Mouse (Mus musculus) cerebellum, postnatal 14 days (tissue): ENCODE data around the gene Dido1.

Experiments
- DNase-seq, 2 experiments: peaks; one replicate each; pipeline ENCODE4 v3.0.0; 2021; ENCODE audit warnings: mixed read lengths in 2 of 2

Gene Dido1

DNA sequence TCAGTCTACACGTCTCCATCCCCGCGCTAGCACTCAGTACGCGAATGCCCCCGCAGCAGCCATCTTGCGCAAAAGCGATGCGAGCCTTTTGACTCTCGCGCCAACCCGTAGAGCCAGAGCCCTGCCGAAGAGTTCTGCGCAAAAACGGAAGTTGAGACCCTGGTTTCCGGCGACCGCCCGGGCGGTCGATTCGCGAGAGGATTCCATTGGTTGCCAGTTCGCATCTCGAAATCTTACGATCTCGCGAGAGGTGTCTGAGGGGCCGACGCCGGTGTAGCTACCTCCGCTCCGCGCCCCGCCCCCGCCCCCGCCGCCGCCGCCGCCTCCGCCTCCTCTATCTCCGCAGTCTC lies at the start of gene Dido1, which contains the start of gene Gid8:
Gene Dido1, minus strand, starts transcription at position 77 of the 350 bp plus-strand sequence.
Gene Gid8, plus strand, starts transcription at position 195 of the 350 bp plus-strand sequence.
- peak; percentile 97 for DNase-seq

DNA sequence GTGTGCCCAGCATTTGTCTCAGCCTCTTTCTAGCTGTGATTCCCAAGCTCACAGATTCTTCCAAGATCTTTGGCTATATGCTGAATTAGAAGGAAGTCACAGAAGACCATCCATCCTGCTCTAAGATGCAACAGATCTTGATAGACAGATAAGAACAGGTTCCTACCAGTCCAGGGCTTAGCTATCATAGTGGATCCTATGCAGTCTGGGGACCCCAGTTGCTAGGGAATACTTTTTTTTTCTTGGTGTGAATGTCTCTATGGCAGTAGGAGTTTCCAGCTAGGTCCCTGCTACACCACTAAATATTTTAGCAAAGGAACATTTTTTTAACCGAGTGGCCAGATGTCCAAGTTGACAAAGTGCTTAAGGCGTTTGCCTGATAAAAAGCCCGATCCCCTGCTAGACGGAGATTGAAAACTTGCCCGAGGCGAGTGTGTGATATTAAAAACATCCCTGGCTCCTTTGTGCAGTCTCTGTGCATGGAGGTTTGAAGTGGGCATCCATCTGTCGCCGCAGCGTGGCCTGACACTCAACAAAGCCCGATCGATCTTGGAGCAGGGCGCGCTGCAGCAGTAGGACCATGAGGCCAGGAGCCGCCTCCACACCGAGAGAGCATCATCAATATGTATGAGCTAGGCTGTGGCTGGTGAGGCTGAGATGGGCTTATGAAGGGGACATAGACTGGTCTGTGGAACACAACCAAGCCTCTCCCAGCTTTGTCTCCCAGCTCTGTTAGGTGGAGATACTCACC lies 48.9 kb upstream of the Dido1 start:
- peak; percentile 31 to 32 for DNase-seq

DNA sequence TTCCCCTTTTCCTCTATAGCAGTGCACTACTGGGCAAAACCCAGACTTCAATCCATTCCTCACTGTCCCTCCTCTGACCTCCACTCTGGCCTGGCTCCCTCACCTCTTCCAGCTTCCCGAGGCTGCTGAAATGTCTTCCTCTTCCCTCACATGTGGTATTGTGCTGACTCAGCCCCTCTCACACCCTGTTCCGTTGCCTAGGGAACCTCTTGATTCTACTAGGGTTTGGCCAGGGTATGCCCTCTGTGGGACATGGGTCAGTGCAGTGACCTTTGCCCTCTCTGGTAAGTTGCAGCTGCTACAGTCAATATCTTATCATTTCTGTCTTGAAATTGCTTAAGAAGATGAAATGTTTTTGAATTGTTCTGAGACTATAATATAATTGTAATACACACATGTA lies 47.0 kb upstream of the Dido1 start:
- DNase-seq = no peak

- DNase-seq = no peak
Measured at GRCm38 (mm10) chr2:180755896-180756295, 46.1 kb upstream of the Dido1 start.

DNA sequence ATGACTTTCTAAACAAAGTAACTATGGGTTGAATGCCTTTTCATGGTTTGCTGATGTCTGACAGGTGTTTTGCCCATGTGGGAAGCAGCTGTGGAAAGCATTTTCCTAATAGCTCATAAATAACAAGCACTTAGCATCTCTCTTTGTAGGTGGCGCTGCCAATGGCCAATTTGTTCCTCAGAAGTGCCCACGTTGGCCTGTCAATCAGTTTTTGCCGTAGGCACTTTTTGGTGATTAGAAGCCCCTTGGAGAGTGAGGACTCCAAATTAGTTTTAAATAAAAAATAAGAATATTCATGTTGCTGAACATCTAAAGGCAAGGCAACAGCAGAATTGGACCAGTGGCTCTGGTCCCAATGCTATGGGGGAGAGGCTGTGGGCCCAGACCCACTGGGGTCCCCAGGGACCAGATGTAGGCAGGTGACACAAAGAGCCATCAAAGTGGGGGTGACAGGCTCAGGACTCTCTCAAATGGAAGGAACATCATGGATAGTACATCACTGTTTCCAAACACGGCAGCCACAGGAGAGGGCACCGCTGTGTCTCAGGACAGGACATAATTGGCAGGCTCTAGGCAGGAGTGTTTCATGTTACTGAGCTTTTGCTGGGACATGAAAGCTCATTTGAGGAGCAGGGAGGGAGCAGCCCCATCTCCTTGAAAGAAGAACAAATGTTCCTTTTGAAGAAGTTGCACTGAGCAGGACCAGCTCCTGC lies 45.3 kb upstream of the Dido1 start:
- no peak for DNase-seq

DNA sequence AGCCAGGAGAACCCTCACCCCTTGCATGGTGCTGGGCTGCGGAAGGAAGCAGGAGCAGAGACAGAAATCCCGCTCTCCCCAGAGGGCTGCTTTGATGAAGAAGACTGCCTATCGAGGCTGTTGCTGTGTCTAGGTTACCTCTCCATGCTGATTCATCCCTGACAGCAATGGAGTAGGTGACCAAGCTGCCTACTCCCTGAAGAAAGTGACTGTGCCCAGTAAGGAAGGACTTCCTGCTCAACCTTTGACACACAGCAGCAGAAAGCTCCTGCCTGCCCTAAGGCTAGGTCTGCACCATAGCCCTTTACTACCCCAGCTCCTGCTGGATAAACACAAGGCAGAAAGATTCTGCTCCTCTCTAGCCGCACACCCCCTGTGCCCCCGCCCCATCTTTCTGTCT lies 39.1 kb upstream of the Dido1 start:
- DNase-seq = no peak

- peak in 1 of 2 experiments; percentile 49 for DNase-seq
Measured at GRCm38 (mm10) chr2:180746569-180747192, 36.9 kb upstream of the Dido1 start.

DNA sequence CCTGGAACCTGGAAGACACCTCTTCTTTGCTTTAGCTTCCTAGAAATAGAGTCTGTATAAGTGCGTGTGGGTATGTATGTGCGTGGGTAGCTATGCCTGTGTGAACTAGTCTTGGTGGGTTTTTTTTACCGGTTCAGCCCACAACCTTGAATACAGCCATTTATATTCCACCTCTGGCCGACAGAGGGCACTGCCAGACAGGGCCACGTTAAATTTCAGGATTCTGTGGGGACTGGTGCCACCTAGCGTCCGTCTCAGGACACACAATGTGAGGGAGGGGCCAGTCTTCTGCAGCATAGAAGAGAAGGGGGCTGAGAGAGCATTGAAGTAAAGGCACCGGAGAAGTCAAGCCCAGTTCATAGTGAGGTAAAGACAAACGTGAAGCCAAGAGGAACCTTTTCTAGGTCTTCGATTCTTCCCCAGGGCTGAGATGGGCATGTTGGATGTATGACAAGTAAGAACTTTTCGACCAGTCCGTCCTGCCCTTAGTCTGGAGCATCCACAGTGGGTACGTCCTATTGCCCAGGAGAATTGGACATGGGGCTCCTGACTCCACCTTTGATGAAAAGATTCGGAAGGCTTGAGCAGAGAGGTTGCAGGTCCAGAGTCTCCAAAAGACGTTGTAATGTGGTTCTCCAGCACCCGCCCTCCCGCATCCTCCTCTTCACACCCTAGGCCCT lies 35.6 kb upstream of the Dido1 start:
- peak; percentile 93 to 95 for DNase-seq

GRCm38 (mm10) chr2:180743321-180743720 lies 33.5 kb upstream of the Dido1 start:
- DNase-seq = no peak

DNA sequence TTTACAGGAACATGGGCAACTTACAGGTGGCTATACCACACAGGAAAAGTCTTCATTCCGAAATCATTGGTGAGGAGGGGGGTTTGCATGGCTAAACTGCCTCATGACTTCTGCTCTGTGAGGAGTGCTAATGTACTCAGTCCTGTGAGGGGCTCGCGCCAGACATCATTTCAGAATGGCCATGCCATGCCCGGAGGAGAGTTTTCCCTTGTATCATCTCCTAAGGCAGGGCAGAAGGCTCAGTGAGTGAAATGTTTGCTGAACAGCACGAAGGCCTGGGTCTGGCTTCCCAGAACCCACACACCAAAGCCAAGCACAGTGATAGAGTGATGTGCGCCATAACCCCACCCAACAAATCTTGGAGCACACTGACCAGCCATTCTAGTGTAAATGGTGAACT lies 33.0 kb upstream of the Dido1 start:
- no peak for DNase-seq

GRCm38 (mm10) chr2:180741421-180741820 lies 31.6 kb upstream of the Dido1 start:
- DNase-seq = no peak

- no peak for DNase-seq
Measured at GRCm38 (mm10) chr2:180740349-180740748, 30.6 kb upstream of the Dido1 start.

DNA sequence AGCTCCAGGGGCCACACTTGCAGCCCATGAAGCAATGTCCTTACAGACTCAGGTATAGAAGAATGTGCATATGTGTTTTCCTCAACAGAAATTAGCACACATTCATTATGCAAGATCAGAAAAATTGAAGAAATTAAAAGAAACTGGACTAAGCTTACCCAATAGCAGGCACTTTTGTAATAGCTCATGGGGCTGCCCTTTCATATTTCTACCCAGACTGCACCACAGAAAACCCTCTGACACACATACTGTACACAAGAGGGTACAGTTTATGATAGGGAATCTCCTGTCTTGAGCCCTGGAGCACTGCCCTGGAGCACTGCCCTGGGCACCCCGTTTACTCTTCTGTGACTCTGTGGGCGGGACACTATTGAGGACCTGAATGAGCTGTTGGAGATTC lies 28.2 kb upstream of the Dido1 start:
- DNase-seq = no peak

DNA sequence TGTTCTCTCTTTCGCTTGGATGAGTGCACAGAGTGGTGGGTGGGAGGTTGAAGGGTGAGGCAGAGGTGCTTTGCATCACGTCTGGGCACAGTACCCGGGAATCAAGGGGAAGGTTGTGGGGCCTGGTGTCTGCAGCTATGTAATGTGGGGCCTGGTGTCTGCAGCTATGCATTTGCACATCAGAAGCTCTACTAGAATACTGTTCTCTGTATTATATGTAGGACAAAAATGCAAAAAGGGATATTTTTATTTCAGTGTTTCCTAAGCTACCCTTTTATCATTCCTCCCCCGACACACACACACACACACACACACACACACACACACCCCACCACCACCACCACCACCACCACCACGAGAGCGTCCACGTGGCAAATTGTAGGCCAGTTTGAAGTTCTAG lies 25.4 kb upstream of the Dido1 start:
- DNase-seq = no peak

GRCm38 (mm10) chr2:180731984-180732383 lies 22.2 kb upstream of the Dido1 start:
- DNase-seq = no peak

GRCm38 (mm10) chr2:180731036-180731435 lies 21.2 kb upstream of the Dido1 start:
- no peak for DNase-seq

GRCm38 (mm10) chr2:180727613-180728021 lies 17.8 kb upstream of the Dido1 start:
- DNase-seq = no peak

DNA sequence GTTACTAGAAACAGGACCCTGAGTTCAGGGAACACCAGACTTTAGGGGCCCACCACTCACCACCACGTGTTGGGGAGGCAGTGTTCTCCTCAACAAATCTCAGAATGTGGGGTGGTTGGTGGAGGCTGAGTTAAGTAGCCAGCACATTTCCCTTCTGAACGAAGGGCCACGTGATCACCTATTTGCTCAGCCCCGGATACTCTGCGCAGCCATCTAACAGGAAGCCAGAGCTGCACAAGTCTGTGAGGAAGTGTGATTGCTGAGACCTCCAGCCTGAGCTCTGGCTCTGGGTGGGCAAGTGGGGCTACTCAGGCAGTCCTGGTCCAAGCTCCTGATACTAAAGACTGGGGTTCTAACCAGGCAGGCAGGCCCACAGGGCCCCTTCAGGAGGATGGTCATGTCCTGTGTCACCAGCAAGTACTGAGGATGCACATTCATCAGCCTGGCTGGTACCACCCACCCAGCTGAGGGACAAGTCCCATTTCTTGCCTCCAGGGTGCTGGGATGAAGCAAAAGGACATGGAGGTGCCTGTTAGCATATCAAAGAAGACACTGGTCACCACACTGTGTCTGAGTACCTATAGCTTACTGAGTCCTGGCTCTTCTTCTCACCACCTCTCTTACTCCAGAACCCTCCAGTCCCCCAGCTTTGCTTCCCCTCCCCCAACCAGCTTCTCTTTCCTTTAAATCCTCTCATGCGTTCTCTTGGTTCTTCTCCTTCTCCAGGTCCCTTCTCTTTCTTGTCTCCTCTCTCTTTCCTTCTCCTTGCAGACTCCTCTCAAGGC lies 17.1 kb upstream of the Dido1 start:
- no peak for DNase-seq

DNA sequence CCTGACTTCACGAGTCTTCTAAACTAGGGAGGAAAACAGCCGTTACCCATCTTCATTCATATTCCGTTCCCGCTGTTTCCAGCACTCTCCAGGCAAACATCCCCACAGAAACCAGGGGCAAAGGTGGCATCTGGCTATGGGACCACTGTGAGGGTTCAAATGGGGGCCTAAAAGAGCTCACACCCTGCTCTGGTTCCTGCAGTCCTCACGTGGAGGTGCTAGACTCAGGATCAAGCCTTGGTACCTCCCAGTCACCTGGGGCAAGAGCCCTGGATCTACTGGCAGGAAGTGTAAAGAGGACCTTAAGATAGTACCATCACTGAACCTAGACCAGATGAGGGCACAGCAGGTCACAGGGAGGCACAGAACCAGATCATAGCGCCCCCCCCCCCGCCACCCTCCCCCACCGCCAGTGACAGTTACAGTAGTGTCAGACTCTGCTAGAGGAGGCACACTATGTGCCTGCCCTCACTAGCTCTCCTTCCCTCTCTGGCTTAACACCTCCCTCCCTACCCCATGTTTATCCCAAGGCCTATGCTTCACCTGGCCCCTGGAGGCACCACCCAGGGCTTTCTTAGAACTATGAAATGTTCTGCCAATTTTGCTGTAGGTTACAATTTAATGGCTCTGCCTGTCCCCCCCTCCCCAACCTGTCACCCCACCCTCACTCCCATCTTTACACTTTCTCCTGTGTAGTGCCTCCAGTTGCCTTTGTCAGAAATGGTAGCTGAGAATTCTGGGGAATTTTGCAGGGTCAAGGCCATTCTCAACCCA lies 16.2 kb upstream of the Dido1 start:
- DNase-seq = no peak

- DNase-seq = no peak
Measured at GRCm38 (mm10) chr2:180725414-180725778, 15.6 kb upstream of the Dido1 start.

- no peak for DNase-seq
Measured at GRCm38 (mm10) chr2:180724585-180725413, 15.0 kb upstream of the Dido1 start, which contains the start of gene Slc17a9. Gene Slc17a9 (plus strand): TSS chr2:180725263.
